Mouse (Mus musculus) heart, postnatal 0 days (tissue): ENCODE data around the gene Pfas. TPM values are rescaled to one million over a fixed set of nuclear protein-coding genes. Genes with fewer than 3 reads are reported as not detected.
A peak's percentile ranks its signal among the peaks of the same experiment; 100 is the strongest.

Source experiments
- ATAC-seq: fragments of 200-750 bp; cut with Nextera tagmentation; 2 replicates; pipeline ENCODE4 v1.8.0; 2017; ENCODE audit warnings: low read depth, moderate number of reproducible peaks, moderate library complexity; ENCODE audit not compliant: insufficient read depth
- DNase-seq: peaks from one replicate; pipeline ENCODE4 v3.0.0-alpha.2; 2016; ENCODE audit warnings: low spot score
- H3K27ac ChIP-seq: fragments of 300-500 bp; sonication (generic); 2 replicates; pipeline ENCODE4 v1.5.1; 2014; ENCODE audit warnings: low read depth, mild to moderate bottlenecking
- H3K27me3 ChIP-seq: fragments of 300-500 bp; sonication (generic); 2 replicates; pipeline ENCODE4 v1.6.1; 2014; ENCODE audit warnings: low read length, mixed read lengths; ENCODE audit not compliant: control insufficient read depth, insufficient read depth
- H3K36me3 ChIP-seq: fragments of 300-500 bp; sonication (generic); replicated peaks from 2 replicates; pipeline ENCODE4 v1.6.1; 2014; ENCODE audit warnings: low read length, mixed read lengths; ENCODE audit not compliant: control insufficient read depth, insufficient read depth
- H3K4me1 ChIP-seq: fragments of 300-500 bp; sonication (generic); 2 replicates; pipeline ENCODE4 v1.6.1; 2014; ENCODE audit warnings: antibody characterized with exemption; ENCODE audit not compliant: control insufficient read depth, insufficient read depth
- H3K4me2 ChIP-seq: fragments of 300-500 bp; sonication (generic); 2 replicates; pipeline ENCODE4 v1.6.1; 2014; ENCODE audit warnings: low read depth, mild to moderate bottlenecking, low read length, moderate library complexity
- H3K4me3 ChIP-seq: fragments of 300-500 bp; sonication (generic); 2 replicates; pipeline ENCODE4 v1.5.1; 2014; ENCODE audit warnings: low read depth, low read length
- H3K9ac ChIP-seq: fragments of 300-500 bp; sonication (generic); replicated peaks from 2 replicates; pipeline ENCODE4 v1.6.1; 2014; ENCODE audit warnings: low read depth, low read length, mixed read lengths
- H3K9me3 ChIP-seq: fragments of 300-500 bp; sonication (generic); replicated peaks from 2 replicates; pipeline ENCODE4 v1.6.1; 2016; ENCODE audit warnings: low read length; ENCODE audit not compliant: control insufficient read depth
- CTCF ChIP-seq: IDR thresholded peaks from 2 replicates; pipeline ENCODE4 v1.5.1; 2016; ENCODE audit warnings: antibody characterized with exemption, control low read depth, low read depth
- EP300 ChIP-seq: IDR thresholded peaks from 2 replicates; pipeline ENCODE4 v1.6.1; 2016; ENCODE audit warnings: antibody characterized with exemption, low read depth
- WGBS: fragments of 180-500 bp; shearing (Covaris S2); extraction: QIAGEN DNeasy Blood & Tissue Kit; methylation state at CpG from one replicate; pipeline ENCODE4 v1.1.7; 2014; 5-methylcytosine and 5-hydroxymethylcytosine counted together
- polyA plus RNA-seq: library from polyadenylated mRNA; unstranded; fragments of >200 nt; fragmentation: Nextera tagmentation; extraction: Ambion mirVana; gene quantifications from 2 replicates; pipeline ENCODE4 v1.2.1, GENCODE M21; 2015
- total RNA-seq: library from RNA; depleted of rRNA; stranded (reverse); fragments of >200 nt; gene quantifications from 2 replicates; pipeline ENCODE4 v1.2.3, GENCODE M21; 2014; ENCODE audit warnings: low replicate concordance

The Pfas gene
- total and polyA plus RNA-seq, 2 experiments from 2014 or later = 8.3 to 12.3 TPM

DNA sequence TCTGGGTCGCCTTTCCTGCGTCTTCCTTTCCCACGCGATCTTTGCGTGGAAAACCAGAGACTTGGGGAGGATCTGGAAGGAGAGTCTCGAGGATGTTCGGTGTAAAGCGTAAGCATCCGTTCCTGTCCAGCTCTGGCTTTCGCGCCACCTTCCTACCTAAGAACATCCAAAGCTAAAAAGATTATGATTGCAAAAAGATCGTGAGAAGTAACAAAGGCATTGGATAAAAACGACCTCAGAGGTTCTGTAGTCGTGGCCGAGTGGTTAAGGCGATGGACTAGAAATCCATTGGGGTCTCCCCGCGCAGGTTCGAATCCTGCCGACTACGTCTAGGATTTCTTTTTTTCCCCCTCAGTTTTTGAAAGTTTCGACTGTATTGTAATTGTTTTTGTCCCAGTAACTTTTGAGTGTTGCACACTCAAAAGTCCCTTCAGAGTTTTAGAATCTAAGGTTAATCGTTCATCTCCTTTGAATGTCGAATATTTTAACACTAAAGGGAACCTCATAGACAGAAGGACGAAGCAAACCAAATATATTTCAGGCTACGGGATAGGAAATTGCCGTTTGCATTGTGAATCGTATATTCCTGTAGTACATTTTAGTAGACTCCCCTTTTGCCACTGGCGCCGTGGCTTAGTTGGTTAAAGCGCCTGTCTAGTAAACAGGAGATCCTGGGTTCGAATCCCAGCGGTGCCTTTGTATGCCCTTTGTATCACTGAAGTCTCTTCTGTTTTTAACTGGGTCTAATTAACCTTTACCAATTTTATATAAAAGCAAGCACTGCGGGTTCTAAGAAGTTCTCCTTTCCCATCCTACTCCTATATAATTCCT lies 29.2 kb upstream of the Pfas start:
- H3K4me1 ChIP-seq = 0 out of 2 replicates have a peak, but pooled peaks cover 4% of the 10 kb centered on the region
- TF ChIP-seq CTCF (no peak), EP300 (peak; percentile 26; the same call in 1 of the 2 replicates)
- ATAC-seq (peak; percentile 29; the same call in 1 of the 2 replicates), DNase-seq (peak; percentile 68)
- peak overlapping the region; percentile 73 for H3K27ac ChIP-seq
- peak overlapping the region; percentile 76 for H3K4me3 ChIP-seq
- H3K27me3 ChIP-seq = no peaks in the 10 kb centered on the region
- peak overlapping the region; percentile 63 for H3K9ac ChIP-seq
- peak overlapping the region; percentile 68 for H3K4me2 ChIP-seq
- WGBS = under 1% methylated on average over 34 of the region's 34 CpGs
- no peaks in the 10 kb centered on the region for H3K9me3 ChIP-seq
- peaks cover 27% of the 10 kb centered on the region for H3K36me3 ChIP-seq

DNA sequence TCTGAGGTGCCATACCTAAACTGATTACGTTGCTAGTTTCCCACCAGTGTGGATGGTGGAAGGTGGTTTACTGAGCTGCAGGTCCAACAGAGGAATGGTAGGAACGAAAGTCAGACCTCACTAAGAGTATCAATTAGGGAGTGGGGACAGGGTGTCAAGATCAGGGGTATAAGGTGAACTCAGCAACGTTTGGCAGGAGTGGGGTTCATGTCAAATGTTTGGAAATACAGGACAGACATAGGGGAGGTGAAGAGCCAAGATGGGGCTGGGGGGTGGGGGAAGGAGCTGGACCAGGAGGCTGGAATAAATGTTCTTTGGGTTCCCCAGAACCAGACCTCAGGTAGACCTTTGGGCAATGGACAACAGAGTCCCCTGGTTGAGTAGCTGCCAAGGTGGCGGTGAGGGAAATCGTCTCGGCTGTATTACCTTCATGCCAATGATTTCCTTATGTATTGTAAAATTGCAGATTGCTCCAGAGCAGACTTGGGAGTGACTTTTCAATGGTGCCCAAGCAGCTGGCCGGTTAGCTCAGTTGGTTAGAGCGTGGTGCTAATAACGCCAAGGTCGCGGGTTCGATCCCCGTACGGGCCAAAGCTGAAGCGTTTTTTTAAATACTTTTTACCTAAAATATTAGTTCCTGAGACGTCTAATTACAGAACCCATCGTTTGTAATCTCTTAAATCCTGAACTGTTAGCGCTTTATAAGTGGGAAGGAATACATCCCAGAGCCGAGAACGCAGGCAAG lies 28.4 kb upstream of the Pfas start:
- Histone ChIP-seq H3K4me2 (peak overlapping the region; percentile 68), H3K4me3 (peak overlapping the region; percentile 76), H3K27ac (peak overlapping the region; percentile 73), H3K9ac (peak overlapping the region; percentile 63), H3K27me3 (no peaks in the 10 kb centered on the region), H3K36me3 (peaks cover 32% of the 10 kb centered on the region), H3K9me3 (no peaks in the 10 kb centered on the region), H3K4me1 (0 out of 2 replicates have a peak, but pooled peaks cover 4% of the 10 kb centered on the region)
- TF ChIP-seq CTCF (no peak), EP300 (0 out of 2 replicates have a peak, but pooled peaks have one; percentile 24)
- WGBS = 10% methylated on average over 20 of the region's 20 CpGs
- no peak for ATAC-seq
- peak; percentile 43 for DNase-seq

DNA sequence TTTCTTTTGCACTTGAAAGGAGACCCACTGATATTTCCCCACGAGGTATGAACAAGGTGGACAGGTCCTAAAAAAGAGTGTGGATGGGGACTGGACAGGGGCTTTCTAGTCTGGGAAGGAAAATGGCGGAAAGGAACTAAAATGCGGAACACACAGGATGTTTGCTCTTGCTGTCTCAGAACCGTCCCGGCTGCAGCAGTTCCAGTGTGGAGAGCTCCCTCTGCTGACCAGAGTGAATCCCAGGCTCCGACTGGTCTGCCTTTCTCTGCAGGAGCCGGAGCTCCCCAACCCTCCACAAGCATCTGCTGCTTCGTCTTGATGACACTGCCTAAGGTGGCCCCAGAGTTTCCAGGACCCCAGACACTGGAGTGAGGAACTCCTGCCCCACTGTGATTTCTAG lies 27.6 kb upstream of the Pfas start:
- peak overlapping the region; percentile 76; the same call in 1 of the 2 replicates for H3K4me3 ChIP-seq
- H3K27me3 ChIP-seq = no peaks in the 10 kb centered on the region
- peak overlapping the region; percentile 67 for H3K27ac ChIP-seq
- peak overlapping the region; percentile 68; the same call in 1 of the 2 replicates for H3K4me2 ChIP-seq
- WGBS = 5% methylated on average over 8 of the region's 8 CpGs
- H3K4me1 ChIP-seq = 0 out of 2 replicates have a peak, but pooled peaks cover 4% of the 10 kb centered on the region
- TF ChIP-seq CTCF (peak; percentile 76), EP300 (no peak)
- peaks cover 40% of the 10 kb centered on the region for H3K36me3 ChIP-seq
- DNase-seq = peak; percentile 85
- ATAC-seq = peak; percentile 39
- H3K9me3 ChIP-seq = no peaks in the 10 kb centered on the region
- H3K9ac ChIP-seq = no peak overlapping the region

DNA sequence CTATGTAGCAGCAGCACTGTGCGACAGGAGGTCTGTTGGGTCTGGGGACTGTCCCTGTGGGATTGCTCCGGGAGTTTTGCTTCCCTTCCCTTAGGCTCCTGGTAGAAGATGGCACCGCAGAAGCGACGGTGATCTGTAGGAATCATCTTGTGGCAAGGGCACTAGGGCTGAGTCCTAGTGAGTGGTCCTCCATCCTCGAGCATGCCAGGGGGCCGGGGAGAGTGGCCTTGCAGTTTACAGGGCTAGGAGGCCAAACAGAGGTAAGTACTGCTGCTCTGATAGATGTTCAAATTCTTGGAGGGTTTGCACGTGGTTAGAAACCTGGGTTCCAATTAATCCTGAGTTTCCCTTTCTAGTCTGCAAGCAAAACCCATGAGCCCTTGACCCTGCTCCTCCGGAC lies 27.2 kb upstream of the Pfas start:
- Histone ChIP-seq H3K4me2 (peak overlapping the region; percentile 68; the same call in 1 of the 2 replicates), H3K4me1 (0 out of 2 replicates have a peak, but pooled peaks cover 4% of the 10 kb centered on the region), H3K27ac (peak overlapping the region; percentile 67; the same call in 1 of the 2 replicates), H3K27me3 (no peaks in the 10 kb centered on the region), H3K9ac (no peak overlapping the region), H3K36me3 (peaks cover 44% of the 10 kb centered on the region), H3K4me3 (no peak overlapping the region), H3K9me3 (no peaks in the 10 kb centered on the region)
- DNase-seq (no peak), ATAC-seq (no peak)
- 81% methylated on average over 9 of the region's 9 CpGs for WGBS
- no peak for TF ChIP-seq EP300
- TF ChIP-seq CTCF = no peak

DNA sequence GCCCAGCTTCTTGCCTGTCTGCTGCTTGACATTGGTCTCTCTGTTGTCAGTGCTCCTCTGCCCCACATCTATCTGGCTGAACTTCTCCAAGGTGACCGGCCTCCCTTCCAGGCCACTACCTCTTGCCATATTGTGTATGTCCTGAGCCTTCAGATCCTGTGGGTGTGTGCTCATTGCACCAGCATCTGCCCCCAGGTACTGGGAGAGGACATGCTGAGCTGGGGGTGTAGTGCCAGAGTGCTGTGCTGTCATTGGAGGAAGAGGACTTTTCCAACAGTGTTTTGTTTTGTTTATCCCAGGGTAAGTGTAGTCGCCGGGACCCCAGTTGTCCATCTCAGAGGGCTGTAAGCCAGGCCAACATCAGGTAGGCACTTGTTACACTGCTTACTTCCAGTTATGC lies 26.3 kb upstream of the Pfas start:
- peaks cover 52% of the 10 kb centered on the region for H3K36me3 ChIP-seq
- no peak overlapping the region for H3K4me3 ChIP-seq
- TF ChIP-seq CTCF (no peak), EP300 (no peak)
- 91% methylated on average over 3 of the region's 3 CpGs for WGBS
- no peak overlapping the region for H3K4me2 ChIP-seq
- ATAC-seq (no peak), DNase-seq (no peak)
- no peak overlapping the region for H3K27ac ChIP-seq
- H3K27me3 ChIP-seq = no peaks in the 10 kb centered on the region
- H3K4me1 ChIP-seq = 0 out of 2 replicates have a peak, but pooled peaks cover 4% of the 10 kb centered on the region
- no peaks in the 10 kb centered on the region for H3K9me3 ChIP-seq
- H3K9ac ChIP-seq = no peak overlapping the region
